Mouse (Mus musculus) CH12F3 (cell line): ENCODE measurements around the gene Stx18.

ENCODE experiments used
- in situ Hi-C: fragments of 300-500 bp; cut with MboI; formaldehyde crosslinking; loops from 2 replicates; pipeline ENCODE4 v1.14.3; 2020; ENCODE audit warnings: low sequenced_read_pairs

Gene Stx18

DNA sequence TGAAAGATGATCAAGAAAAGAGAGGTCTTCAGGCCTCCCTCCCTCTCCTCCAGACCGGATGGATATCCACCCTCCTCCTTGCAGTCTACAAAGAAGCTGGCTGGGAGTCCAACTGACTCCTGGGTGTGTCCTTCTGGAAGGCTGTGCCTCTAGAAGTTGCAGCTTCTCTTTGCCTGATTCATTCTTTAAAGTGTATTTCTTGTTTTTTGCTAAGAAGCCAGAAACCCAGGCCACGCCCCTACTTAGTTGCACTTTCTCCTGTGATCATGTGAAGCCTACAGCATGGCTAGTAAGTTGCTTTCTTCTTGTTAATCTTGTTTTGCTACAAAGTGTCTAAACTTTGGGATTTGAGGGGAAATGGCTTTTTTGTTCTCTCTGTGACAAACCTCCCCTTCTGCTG, 148.5 kb downstream of the Stx18 start:
- in situ Hi-C loops = no loop called here
